Mouse (Mus musculus): ENCODE data around the gene Shisa9.

Shisa9 gene

DNA sequence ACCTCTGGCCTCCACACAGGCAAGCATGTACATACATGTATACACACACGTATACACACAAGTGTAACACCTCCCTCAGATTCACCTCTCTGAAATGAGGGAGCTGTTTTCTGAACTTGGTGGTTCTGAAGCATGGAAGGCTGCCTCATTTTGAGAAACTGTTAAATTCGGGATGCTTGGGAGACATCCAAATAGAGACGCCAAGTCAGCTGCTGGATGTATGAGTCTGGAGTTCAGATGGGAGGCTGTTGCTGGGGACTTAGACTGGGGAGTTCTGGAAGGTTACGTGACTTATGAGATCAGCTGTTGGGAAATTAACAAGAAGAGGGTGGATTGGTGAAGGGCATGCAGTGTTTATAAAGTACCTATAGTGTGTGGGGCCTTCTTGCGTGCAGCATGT lies 88.7 kb downstream of the Shisa9 start:
- DNase-seq: no peak

GRCm38 (mm10) chr16:12076270-12076669 lies 92.4 kb downstream of the Shisa9 start:
- no peak for DNase-seq

DNA sequence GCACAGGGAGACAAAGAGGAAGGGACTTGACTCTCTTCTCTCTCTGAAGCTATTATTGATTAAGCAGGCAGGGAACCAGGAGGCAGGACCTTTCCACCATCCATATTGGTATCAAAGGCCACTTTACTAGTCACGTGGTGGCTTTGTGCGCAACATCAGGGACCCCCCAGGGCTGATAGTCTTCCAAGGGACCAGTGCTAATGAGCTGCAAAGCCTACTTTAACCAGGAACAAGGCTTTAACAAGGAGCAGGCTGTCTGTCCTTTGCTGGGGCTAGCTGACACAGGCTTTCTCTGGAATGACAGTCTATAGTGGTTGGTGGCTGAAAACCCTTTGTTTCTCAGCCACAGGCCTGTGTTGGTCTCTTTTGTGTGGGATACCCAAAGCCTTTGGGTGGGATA lies 92.8 kb downstream of the Shisa9 start:
- DNase-seq: no peak

DNA sequence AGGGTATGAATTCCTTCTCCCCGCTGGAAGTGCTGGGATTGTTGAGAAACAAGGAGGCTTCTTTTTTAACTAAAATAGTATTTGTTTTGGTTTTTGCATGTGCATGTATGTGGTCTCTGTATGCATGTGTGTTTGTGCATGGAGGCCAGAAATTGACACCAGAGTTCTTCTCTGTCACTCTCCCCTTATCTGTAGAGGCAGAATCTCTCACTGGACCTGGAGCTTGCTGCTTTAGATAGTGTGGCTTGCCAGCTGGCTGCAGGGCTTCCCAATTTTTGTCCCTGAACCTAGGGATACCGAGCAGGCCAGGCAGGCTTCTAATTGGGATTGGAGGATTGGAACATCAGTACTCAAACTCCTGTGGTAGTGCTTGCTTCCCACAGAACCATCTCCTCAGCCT lies 99.2 kb downstream of the Shisa9 start:
- no peak for DNase-seq

DNA sequence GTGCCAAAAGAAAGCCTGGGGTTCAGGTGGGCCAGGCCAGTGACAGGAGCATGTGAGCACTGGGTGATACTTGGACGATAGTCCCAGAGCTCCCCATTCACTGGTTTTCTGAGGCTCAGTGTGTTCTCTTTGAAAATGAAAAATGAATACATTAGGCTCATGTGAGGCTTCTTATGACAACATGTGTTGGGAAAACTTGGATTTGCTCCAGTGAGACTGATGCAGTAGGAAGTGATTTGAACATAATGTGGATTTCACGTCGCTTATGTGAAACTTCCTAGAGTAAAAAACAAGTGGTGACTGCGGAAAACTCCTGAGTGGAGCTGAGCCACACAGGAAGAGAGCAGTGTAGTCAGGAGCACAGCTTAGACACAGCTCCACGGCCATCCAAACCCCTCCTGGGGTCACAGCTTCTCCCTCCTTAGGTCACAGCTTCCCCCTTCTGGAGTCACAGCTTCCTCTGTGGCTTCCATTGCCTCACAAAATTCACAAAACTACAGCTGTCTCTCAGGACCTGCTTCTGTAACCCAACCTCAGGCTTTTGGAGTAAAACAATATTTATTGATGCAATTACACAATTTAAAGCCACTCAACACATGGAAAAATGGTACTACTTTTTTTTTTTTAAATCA lies 106.8 kb downstream of the Shisa9 start:
- no peak for DNase-seq

- no peak for DNase-seq
Measured at GRCm38 (mm10) chr16:12093253-12093652, 109.3 kb downstream of the Shisa9 start.

DNA sequence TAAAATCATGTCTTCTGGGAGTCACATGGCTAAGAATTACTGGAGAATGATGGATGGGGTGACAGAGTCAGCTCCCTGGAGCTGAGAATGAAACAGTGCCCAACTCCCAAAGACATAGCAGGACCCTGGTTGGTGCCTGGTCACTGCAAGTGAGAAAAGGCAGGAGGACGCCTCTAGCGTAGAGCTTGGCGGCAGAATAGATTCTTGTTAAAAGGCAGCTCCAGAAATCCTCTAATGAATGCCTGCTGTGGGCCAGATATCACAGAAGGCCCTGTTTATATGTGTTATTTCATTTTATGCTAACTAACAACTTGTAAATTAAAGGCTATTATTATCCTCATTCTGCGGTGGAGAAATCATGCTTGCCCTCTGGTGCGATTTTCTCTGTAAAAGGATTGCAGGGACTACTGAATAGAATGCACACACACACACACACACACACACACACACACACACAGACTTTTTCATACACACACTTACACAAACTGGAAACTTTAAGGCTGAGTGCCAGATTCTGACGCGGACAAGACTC lies 110.9 kb downstream of the Shisa9 start:
- no peak for DNase-seq

DNA sequence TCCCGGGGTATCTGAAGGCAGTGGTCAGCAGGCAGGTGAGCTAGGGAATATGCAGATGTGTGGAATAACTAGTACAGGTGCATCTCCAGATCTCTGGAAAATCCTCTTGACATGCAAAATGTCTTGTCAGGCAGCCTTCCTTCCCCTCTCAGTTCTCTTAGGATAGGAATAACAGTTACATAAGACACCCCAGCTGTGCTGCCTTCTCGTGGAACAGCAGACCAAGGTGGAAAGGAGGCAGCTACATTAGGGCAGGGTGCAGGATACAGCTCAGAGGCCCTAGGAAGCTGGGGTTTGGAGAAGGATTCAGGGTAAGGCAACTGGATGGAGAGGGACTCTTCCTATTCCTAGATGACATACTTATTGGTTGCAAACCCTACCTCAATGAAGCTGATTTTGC lies 111.5 kb downstream of the Shisa9 start:
- no peak for DNase-seq

- DNase-seq: no peak
Measured at GRCm38 (mm10) chr16:12108436-12108835, 124.5 kb downstream of the Shisa9 start.

DNA sequence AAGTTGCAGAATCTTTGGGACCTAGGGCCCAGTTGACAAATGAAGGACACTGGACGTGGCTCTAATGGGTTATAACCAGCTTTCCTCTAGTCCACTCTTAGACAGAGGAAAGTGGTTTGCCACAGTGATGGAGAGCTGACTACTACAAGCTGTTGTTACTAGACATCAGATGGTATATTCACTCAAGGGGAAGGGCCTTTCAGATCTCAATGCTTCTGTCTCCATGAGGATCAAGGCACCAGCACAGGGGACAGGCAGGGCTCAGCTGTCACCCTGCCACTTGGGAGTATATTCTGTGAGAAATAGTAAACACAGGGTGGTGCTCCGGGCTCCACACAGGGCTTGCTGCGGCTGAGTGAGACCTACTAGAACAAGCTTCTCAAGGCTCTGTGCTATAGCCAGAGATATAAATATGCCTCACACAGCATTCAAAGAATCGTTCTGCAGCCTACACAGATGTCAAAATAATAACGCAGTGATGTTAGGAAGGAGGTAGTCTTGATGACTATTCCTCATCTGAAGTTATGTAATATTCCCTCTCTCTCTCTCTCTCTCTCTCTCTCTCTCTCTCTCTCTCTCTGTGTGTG lies 127.0 kb downstream of the Shisa9 start:
- no peak for DNase-seq

DNA sequence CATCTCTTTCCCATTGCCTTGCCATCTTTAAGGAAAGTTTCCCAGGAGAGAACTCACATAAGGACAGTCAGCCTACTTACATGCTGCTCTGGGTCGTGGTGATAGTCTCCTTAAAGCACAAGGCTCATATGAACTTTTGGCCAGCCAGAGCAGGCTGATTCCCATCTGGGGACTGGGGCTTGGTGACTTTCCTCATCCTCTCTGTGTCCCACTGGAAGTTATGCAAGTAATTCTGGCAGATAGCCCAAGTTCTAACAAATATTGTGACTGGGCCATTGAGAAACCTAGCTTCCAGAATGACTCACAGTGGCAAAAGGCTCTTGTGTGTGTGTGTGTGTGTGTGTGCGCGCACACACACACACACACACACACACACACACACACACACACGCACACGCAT lies 130.5 kb downstream of the Shisa9 start:
- peak; percentile 21 for DNase-seq

- no peak for DNase-seq
Measured at GRCm38 (mm10) chr16:12115040-12115856, 131.3 kb downstream of the Shisa9 start.

DNA sequence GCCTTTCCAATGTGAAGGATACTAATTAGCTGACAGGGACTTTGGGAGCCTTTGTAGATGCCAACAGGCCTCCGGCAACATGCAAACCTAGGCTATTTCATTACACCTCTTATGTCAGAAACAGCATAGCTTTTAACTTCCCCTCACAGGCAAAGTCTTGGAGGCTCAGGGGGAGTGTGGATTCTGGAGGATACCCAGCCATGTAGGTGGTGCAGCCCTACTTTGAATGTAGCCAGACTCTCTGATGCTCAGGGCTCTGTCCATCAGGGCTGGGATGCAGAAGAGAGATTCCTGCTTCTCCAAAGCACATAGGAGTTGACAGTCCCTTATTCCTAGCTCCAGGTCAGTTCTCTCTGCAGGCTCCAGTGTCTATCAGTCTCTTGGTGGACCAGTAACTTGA lies 133.0 kb downstream of the Shisa9 start:
- DNase-seq: no peak

DNA sequence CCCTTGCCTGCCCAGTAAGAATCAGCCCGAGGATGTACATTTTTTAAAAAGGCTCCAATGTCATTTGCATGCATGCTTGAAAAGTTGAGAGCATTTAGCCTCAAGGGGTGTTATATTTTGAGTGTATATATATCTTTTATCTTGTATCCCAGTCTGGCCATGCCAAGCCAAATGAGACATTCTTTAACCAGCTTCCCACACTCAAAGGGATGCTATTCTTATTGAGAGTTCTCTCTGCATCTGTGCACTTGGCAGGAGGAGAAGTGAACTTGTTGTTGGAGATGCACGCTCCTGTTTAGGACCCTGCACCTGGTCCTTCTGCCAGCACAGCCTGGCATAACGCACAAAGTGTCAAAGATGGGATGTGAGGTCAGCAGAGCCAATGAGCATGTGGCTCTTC lies 135.6 kb downstream of the Shisa9 start:
- no peak for DNase-seq

- no peak for DNase-seq
Measured at GRCm38 (mm10) chr16:12129782-12130181, 145.9 kb downstream of the Shisa9 start.

DNA sequence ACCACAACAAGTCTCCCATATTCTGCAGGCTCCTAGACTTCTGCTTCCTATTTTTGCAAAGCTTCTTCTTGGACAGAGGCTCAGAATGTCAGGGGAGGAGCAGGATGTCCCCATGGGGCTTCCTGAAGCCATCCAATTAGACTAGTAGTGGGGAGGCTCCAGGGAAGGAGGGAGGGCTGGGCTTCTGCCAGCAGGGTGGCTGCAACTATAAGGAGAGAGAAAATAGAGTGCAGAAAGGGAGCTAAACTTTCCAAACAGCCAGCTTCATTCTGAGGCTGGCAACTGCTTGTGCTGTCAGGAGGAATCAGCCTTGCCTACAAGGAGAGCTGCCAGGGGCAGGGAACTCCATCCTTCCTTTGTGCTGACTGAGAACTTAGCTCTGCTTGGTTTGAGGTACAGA lies 162.8 kb downstream of the Shisa9 start:
- DNase-seq: no peak

DNA sequence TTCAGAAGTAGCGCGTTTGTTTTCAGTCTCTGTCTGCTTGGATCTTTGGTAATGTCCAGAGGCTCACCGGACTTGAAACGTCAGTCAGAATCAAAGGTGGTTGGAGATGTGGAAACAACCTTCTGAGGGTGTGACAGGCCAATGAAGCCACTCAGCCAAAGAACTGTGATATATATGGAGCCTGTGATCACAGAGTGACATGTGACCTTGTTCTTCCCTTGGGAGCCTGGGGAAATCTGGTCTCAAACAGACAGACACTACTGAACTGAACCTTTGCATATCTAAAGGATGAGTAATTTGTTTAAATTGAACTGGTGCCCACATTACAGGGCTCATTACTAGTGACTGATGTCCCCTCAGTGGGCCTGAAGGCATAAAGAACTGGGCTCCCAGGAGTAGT lies 168.1 kb downstream of the Shisa9 start:
- no peak for DNase-seq

DNA sequence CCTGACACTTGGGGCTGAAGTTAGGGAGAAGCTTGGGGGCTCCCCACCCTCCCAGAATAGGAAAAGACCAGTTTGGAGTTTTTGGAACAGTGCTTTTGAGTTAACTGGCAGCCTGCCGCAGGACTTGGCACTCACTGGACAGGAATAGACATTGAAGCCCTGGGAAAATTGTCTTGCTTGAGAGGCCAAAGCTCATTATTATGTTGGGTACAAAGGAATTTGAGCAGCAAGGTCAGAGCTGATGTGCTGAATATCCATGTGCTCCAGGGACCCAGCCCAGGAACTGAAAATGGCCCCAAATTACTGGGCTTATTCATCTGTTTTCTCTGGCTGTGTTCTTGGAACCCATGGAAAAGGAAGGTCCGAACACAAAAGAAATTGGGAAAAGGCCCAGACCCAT lies 170.6 kb downstream of the Shisa9 start:
- no peak for DNase-seq

GRCm38 (mm10) chr16:12173482-12174041 lies 189.6 kb downstream of the Shisa9 start:
- no peak for DNase-seq

- no peak for DNase-seq
Measured at GRCm38 (mm10) chr16:12178031-12178430, 194.1 kb downstream of the Shisa9 start.

- DNase-seq: no peak
Measured at GRCm38 (mm10) chr16:12189739-12190138, 205.8 kb downstream of the Shisa9 start.

GRCm38 (mm10) chr16:12196841-12197240 lies 212.9 kb downstream of the Shisa9 start:
- no peak for DNase-seq

GRCm38 (mm10) chr16:12197611-12198010 lies 213.7 kb downstream of the Shisa9 start:
- peak; percentile 38 for DNase-seq

DNA sequence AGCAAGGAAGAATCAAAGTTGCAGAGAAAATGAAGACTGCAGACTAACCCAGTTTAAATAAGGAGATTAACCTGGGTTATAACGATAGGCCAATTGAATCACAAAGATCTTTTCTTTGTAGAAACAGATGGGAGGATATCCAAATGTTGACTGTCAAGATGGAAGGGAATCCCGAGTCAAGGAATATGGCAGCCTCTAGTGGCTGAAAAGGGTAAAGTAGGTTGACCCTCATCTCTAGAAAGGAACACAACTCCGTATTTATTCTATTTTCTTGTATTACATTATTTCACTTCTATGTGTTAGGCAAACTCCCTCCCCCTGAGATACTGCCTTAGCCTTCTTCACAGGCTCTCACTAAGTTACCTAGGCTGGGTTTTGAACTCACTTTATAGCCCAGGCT lies 217.3 kb downstream of the Shisa9 start:
- DNase-seq: peak; percentile 39
